Mouse (Mus musculus): ENCODE data around the gene Fam171a2. TPM values are rescaled to one million over a fixed set of nuclear protein-coding genes. Genes with fewer than 3 reads are reported as not detected.
A peak's percentile ranks its signal among the peaks of the same experiment; 100 is the strongest.
"Not testable (repeated sequence)": the region's sequence is repeated elsewhere in the genome, so short reads cannot be mapped to it uniquely, and the experiment has no call there.

The Fam171a2 gene
- total RNA-seq, 1 experiment from 2014 or later, result not detected

GRCm38 (mm10) chr11:102424666-102425065 is 22.8 kb downstream of the Fam171a2 start:
- ATAC-seq (replicated peaks; ENCODE audit: insufficient number of reproducible peaks, low FRiP score, low TSS enrichment, poor library complexity, severe bottlenecking), result no peak

DNA sequence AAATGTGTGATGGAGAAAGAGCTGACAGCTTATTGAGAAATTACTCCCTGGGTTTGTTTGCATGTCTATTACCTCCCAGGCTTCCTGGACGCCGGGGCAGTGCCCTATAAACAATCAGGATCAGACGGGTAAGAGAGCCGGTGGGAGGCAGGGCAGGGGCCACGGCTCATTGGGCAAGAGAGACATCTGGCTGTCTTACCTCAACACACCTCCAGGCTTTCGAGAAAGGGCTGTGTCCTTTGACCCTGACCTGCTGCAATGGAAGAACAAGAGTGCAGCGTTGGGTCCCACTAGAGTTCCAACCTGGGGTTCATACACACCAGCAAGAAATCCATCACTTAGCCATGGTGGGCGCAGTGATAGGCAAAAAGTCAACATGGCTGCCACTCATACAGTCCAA is 25.9 kb downstream of the Fam171a2 start:
- ATAC-seq (replicated peaks; ENCODE audit: insufficient number of reproducible peaks, low FRiP score, low TSS enrichment, poor library complexity, severe bottlenecking), result no peak

DNA sequence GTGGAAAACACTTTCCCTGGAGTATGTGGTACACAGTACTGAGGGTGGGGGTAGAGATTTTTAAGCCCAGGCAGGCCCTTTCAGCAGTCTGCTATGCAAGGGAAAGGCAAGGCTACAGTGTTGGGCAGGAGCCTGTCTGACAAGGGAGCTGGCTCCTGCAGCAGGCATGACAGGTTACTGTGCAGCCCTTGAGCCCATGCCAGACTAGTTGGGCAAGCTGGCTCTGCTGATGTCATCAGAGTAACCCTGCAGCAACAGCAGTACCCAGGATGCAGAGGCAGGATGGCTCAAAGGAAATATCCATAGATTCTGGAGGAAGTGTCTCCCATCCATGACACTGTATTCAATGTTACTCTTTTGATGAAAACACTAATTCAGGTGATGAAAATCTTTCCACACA is 28.6 kb downstream of the Fam171a2 start:
- no peak for ATAC-seq (replicated peaks; ENCODE audit: insufficient number of reproducible peaks, low FRiP score, low TSS enrichment, poor library complexity, severe bottlenecking)

GRCm38 (mm10) chr11:102417160-102417559 is 30.3 kb downstream of the Fam171a2 start:
- no peak for ATAC-seq (replicated peaks; ENCODE audit: insufficient number of reproducible peaks, low FRiP score, low TSS enrichment, poor library complexity, severe bottlenecking)

DNA sequence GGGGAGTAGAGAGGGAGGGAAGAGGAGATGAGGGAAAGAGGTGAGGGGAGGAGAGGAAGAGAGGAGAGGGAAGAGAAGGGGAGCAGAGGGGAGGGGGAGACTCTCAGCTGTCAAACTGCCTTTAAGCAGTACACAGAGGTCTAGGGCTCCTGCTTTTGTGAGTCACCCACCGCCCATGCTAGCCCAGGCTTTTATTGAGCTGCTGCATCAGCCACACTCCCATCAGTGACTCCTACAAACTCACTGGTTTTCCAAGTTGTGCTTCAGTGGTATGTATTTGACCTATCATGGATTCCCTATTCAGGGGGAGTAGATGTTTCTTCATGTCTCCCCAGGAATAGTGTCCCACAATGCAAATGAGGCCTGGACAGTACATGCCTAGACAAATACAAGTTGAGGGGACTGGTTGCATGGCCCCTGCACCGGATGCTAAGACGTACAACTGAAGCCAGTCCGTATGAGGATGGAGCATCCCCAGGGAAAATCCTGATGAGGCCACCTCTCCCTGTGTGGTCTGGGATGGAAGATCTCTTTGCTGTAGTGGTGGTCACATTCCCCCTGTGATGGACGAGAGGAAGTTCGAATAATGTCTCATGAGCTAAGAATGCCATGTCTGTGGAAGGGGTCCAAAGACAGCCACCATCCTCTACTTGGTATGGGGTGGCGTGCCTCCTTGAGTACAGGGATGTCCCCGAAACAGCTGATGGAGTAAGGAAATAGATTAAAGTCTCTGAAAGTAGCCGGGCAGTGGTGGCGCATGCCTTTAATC is 32.3 kb downstream of the Fam171a2 start:
- no peak for ATAC-seq (replicated peaks; ENCODE audit: insufficient number of reproducible peaks, low FRiP score, low TSS enrichment, poor library complexity, severe bottlenecking)

DNA sequence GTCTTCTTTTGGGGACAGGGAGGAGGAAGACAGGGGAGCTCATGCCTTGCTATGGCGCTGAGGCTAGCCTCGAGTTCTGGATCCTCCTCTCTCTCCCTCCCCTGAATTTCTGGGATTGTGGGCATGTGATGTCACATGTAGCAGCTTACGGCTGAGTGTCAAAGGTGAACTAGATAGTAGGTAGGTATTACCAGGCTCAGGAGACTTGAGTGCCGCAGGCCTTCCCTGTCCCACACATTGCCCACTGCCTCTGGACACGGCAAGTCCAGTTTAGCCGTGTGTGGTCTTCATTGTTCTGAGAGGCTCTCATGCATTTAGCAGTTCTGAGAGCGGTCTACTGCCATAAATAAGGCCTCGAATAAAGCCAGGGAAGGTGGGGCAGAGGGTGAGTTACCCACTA is 34.4 kb downstream of the Fam171a2 start:
- ATAC-seq (replicated peaks; ENCODE audit: insufficient number of reproducible peaks, low FRiP score, low TSS enrichment, poor library complexity, severe bottlenecking), result no peak

DNA sequence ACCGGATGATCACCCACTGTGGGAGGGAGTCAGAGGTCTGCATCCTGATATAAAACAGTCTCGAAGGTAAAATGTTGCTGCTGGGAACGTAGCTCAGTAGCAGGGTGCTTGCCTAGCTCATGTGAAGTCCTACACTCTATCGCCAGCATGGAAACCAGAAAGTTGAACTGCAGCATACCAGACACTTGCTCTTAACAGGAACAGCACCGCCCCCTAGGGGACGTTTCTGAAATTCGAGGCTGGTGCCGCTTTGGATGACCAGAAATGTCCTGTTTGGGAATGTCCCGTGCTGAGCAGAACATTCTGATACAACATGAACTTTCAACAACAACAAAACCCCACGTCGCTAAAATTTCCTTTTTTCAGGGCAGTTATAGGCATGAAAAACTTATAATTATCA is 35.8 kb downstream of the Fam171a2 start:
- peak; percentile 46 for ATAC-seq (replicated peaks; ENCODE audit: insufficient number of reproducible peaks, low FRiP score, low TSS enrichment, poor library complexity, severe bottlenecking)

GRCm38 (mm10) chr11:102411061-102411460 is 36.4 kb downstream of the Fam171a2 start:
- ATAC-seq (replicated peaks; ENCODE audit: insufficient number of reproducible peaks, low FRiP score, low TSS enrichment, poor library complexity, severe bottlenecking), result no peak

- ATAC-seq (replicated peaks; ENCODE audit: insufficient number of reproducible peaks, low FRiP score, low TSS enrichment, poor library complexity, severe bottlenecking), result not testable (repeated sequence)
Observed at GRCm38 (mm10) chr11:102410345-102410744, 37.1 kb downstream of the Fam171a2 start.

DNA sequence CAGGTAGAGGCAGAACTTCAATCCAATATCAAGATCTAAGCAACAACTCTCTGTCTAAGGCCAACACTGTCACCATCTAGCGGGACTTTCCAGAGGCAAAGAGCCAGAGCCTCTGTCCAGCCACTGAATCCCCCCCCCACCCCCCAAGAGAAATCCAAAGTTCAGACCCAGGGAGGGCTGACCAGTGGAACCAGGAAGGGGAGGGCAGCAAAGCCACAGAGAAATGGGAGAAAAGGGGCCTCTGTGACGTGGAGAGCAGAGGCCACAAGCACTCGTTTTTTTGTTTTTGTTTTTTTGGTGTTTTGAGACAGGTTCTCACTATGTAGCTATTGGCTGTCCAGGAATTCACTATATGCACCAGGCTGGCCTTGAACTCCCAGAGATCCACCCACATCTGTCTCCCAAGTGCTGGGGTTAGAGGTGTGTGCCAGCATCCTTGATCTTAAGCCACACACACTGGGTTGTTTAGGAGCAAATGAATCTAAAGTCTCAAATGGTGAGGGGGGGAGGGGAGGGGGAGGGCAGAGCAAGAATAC is 37.6 kb downstream of the Fam171a2 start:
- ATAC-seq (replicated peaks; ENCODE audit: insufficient number of reproducible peaks, low FRiP score, low TSS enrichment, poor library complexity, severe bottlenecking), result no peak

DNA sequence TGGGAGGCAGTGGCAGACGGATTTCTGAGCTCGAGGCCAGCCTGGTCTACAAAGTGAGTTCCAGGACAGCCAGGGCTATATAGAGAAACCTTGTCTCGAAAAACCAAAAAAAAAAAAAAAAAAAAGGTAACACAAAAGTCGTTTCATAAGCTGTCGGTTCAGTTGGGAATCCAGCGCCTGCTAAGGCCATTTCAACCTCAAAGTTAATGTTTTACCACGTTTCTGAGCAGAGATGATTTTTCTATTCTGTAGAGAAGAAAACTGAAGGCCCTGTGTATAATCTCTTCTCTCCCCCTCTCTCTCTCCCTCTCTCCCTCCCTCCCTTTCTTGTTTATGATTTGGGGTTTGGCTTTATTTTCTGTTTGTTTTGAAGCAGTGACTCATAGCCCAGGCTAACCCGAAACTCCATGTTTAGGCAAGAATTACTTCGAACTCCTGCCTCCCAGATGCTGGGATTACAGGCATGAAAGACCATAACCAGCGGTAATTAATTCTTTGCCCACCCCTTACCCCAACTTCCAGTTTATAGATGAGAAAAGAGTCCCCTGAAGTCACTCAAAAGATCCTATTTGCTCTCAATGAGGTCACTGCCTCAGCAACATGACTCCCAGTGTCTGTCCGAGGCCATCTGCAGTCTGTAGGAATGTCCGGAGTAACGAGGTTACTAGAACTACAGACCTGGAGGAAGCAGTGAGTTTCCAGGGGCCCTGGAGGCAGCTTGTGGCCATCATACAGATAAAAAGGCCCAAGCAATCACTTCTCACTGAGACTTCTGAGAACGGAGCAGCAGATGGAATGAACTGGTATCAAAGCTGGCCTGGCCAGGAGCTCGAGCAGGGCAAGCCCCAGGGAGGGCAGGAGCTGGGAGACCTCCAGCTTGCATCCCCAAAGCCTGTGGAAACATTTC is 38.3 kb downstream of the Fam171a2 start:
- ATAC-seq (replicated peaks; ENCODE audit: insufficient number of reproducible peaks, low FRiP score, low TSS enrichment, poor library complexity, severe bottlenecking), result no peak

- ATAC-seq (replicated peaks; ENCODE audit: insufficient number of reproducible peaks, low FRiP score, low TSS enrichment, poor library complexity, severe bottlenecking), result peak; percentile 92
Observed at GRCm38 (mm10) chr11:102408344-102408876, 39.1 kb downstream of the Fam171a2 start.

- ATAC-seq (replicated peaks; ENCODE audit: insufficient number of reproducible peaks, low FRiP score, low TSS enrichment, poor library complexity, severe bottlenecking), result no peak
Observed at GRCm38 (mm10) chr11:102407834-102408215, 39.7 kb downstream of the Fam171a2 start, which contains the start of gene Slc25a39. Gene Slc25a39, minus strand, starts transcription at chr11:102407946.

- ATAC-seq (replicated peaks; ENCODE audit: insufficient number of reproducible peaks, low FRiP score, low TSS enrichment, poor library complexity, severe bottlenecking), result peak; percentile 32
Observed at GRCm38 (mm10) chr11:102406900-102407833, 40.3 kb downstream of the Fam171a2 start.

DNA sequence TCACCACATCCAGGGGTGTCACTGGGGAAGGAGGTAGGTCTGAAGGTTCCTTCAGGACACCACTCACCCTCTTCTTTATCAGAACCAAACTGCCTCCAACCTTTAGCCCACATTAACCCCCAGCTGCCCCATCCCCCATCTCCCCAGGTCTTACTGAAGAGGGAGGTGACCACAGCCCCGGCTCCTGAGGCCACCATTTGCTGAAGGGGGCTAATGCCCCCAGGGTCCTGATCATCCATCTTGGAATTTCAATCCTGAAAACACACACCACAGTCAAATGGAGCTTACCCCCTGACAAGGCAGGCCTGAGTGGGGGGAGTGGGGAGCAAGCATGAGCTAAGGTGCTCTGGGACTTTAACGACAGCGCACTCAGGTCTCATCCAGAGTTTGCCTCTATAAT is 41.1 kb downstream of the Fam171a2 start:
- no peak for ATAC-seq (replicated peaks; ENCODE audit: insufficient number of reproducible peaks, low FRiP score, low TSS enrichment, poor library complexity, severe bottlenecking)

DNA sequence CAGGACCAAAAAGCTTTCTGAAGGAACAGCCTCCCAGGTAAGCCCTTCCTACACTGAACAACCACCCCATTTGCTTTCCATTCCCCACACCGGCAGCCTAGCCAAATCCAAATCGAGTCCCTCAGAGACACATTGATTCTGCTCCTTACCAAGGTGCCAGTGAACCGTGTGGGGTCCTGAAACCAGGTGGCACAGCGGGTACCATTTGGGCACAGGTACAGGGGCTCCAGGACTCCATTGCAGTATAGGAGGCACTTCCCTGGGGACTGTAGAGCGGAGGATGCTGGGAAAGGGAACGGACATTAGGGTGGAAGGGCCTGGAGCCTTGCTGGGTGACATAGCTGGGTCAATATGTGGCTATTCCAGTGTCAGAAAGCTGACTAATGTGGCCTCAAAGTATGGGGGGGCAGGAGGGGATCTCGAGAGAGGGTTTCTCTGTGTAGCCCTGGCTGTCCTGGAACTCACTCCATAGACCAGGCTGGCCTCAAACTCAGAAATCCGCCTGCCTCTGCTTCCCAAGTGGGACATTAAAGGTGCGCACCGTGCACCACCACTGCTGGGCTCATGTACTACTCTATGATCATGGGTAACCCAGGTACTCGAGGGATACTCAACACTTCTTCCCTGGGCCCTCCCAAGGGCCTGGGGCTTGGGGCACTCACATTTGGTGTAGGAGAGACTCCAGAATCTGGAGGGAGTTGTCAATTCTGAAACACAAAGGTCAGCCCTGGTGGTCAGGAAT is 41.8 kb downstream of the Fam171a2 start:
- ATAC-seq (replicated peaks; ENCODE audit: insufficient number of reproducible peaks, low FRiP score, low TSS enrichment, poor library complexity, severe bottlenecking), result no peak

GRCm38 (mm10) chr11:102404161-102405010 is 43.1 kb downstream of the Fam171a2 start:
- ATAC-seq (replicated peaks; ENCODE audit: insufficient number of reproducible peaks, low FRiP score, low TSS enrichment, poor library complexity, severe bottlenecking), result no peak
